Mouse (Mus musculus): ENCODE data around the gene Olfr827.

Olfr827 gene

GRCm38 (mm10) chr10:130214303-130214702 lies at the start of gene Olfr827:
Gene Olfr827 (minus strand): TSS chr10:130214403.
- DNase-seq (ENCODE audit: low spot score in 2 of 2): no peak

GRCm38 (mm10) chr10:130263203-130263602 lies 49.0 kb upstream of the Olfr827 start:
- peak in 1 of 2 experiments; percentile 8 for DNase-seq (ENCODE audit: low spot score in 2 of 2)

GRCm38 (mm10) chr10:130259483-130259882 lies 45.3 kb upstream of the Olfr827 start:
- DNase-seq (ENCODE audit: low spot score in 2 of 2): no peak

GRCm38 (mm10) chr10:130244271-130244670 lies 30.1 kb upstream of the Olfr827 start:
- DNase-seq (ENCODE audit: low spot score in 2 of 2): no peak

- no peak for DNase-seq (ENCODE audit: low spot score in 2 of 2)
These were observed 24.4 kb upstream of the Olfr827 start for GRCm38 (mm10) chr10:130238318-130239209.

- DNase-seq (ENCODE audit: low spot score in 2 of 2): no peak
These were observed 20.4 kb upstream of the Olfr827 start for GRCm38 (mm10) chr10:130234576-130234975.

- no peak for DNase-seq (ENCODE audit: low spot score in 2 of 2)
These were observed 17.9 kb upstream of the Olfr827 start for GRCm38 (mm10) chr10:130232117-130232516.

GRCm38 (mm10) chr10:130229584-130229983 lies 15.4 kb upstream of the Olfr827 start:
- DNase-seq (ENCODE audit: low spot score in 2 of 2): no peak

- DNase-seq (ENCODE audit: low spot score in 2 of 2): peak in 1 of 2 experiments; percentile 46
These were observed 14.0 kb upstream of the Olfr827 start for GRCm38 (mm10) chr10:130228246-130228645.

GRCm38 (mm10) chr10:130225034-130225433 lies 10.8 kb upstream of the Olfr827 start:
- DNase-seq (ENCODE audit: low spot score in 2 of 2): no peak

- DNase-seq (ENCODE audit: low spot score in 2 of 2): no peak
These were observed 30.1 kb downstream of the Olfr827 start, which contains the start of gene Olfr826 for GRCm38 (mm10) chr10:130184086-130184485. Gene Olfr826 (minus strand): TSS chr10:130184186.

- DNase-seq (ENCODE audit: low spot score in 2 of 2): no peak
These were observed 47.5 kb downstream of the Olfr827 start, which contains the start of gene Olfr825 for GRCm38 (mm10) chr10:130166666-130167065. Gene Olfr825 (minus strand): TSS chr10:130166766.

- DNase-seq (ENCODE audit: low spot score in 2 of 2): no peak
These were observed 49.0 kb downstream of the Olfr827 start for GRCm38 (mm10) chr10:130165196-130165595.
